Mouse (Mus musculus): Measurements from ENCODE around the gene H2al1a.
"Not testable (repeated sequence)": the region's sequence is repeated elsewhere in the genome, so short reads cannot be mapped to it uniquely, and the experiment has no call there.

Gene H2al1a

DNA sequence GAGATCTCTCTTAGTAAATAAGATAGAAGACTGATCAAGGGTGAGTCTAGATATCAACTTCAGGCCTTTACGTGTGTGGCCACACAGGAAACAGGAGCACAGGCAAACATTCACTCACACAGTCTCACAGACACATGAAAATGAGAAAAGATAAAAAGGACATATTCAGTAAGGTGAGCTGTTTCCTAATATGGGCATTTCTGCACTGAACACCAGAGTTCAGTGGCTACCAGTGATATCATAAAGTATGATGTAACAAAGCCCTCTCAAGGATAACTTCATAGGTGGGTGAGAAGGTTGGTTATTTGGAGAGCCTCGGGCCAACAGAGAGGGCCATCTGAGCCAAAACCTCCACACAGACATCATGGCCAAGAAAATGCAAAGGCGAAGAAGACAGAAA, at the start of gene H2al1a:
Gene H2al1a, plus strand, starts transcription at position 301 of the 400 bp plus-strand sequence.
- not testable (repeated sequence) for DNase-seq

DNA sequence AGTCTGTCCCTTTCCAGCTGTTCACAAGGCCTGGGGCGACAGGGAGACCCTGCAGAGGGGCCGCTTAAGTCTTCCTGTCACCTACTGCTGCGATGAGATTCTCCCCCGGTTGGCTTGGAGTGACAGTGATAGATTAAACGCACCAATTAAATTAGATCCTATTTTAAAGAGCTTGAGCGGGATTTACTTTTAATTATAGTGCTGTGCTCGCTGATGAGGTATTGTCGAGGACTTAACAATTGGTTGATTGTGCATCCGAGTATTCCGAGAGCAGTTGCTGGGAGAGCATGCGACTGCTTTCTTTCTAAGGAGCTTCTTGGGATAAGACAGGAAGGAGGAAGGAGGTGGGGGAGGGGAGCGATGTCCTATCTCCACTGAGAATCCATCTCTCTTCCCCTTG, 48.9 kb upstream of the H2al1a start:
- DNase-seq, result no peak

DNA sequence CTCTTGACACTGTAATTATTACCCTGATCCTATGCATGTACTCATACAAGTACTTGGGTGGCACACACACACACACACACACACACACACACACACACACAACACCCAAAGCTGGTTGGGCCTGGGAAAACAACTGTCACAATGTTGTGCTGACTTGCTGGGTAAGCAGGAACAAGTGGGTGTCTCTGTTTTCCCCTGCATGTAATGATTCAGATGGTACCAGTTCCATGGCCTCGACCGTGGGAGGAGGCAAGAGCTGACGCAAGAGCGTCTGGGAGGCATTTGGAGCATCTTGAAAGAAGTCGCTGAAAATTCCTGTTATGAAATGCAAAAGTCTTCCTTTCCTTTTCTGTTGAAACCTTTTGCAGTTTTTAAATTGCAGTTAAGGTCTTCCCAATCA, 45.0 kb upstream of the H2al1a start:
- DNase-seq, result no peak

DNA sequence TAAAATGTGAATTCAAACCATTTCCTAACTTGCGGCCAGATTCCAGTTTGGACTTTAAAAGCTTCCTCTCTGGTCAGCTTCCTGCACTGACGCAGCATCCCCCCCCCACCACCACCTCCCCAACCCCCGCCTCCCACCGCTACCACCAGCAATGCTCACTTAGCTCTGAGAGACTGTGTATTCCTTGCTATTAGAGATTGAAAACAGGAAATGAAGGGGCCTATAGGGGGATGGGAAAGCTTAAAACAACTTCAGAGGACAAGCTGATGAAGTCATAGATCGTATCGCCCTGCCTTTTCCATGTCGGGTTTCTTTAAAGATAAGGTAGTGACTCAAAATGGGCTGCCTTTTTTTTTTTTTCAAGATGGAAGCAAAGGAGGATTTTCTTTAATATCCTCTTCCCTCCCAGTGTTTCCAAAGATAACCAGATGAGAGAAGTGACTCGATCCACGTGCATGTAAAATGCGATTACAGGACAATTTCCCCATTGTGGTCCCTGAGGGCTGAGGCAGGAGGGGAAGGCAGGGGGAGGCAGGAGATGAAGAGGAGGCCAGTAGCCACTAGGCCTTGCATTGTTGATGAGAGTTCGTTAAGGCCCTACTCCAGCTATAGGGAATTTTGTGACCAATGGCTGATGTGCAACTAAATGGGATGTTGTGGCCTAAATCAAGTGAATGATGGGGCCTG, 44.4 kb upstream of the H2al1a start:
- no peak for DNase-seq

DNA sequence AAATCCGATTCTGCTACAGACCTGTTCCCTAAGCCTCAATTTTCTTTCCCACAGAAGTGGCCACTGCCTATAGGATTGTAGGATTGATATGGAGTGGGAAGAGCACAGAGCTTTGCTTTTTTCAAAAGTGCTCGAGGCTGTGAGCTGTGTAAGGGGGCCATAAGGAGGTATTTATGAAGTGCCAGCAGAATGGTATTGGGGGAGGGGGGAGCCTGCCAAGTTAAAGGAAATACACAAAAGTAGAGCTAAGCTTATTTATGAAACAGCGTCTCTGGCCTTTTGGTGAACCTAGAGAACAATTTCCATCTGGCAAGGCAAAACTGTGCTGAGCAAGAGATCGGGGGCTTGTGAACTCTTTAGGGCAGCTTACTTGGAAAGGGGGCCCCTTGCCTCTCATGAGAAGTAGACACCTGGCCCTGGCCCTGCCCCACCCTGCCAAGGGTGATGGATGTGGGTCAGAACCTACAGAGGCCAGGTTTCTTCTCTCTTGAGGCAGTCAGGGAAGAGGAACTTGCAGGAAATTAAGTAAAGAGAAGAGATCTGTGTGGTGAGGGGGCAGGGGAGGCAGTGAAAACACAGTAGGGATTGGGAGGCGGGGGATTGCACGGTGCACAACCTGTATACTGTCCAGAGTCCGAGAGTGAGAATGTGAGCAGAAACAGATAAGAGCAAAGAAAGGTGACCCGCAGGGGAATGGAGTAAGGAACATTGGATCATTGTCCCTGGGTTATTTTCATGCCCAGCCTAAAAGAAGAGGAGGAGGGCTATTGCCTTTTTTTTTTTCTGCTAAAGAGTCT, 43.3 kb upstream of the H2al1a start:
- DNase-seq, result no peak

DNA sequence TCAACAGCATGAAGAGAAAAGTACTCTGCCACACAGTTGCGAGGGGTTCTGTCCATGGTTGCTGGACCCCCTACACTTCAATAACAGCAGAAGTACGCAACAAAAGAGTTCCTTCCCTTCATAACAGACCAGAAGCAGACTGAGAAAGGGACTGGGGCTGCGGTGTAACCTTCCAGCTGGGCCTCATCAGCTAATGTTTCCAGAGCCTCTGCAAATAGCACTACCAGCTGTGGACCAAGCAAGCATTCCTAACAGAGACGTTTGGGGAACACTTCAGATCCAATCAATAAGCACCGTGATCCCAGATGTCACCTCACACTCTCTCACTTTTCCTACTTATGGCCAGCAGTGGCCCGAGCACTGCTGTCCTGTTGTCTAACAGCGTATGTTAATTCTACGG, 34.1 kb upstream of the H2al1a start:
- no peak for DNase-seq

DNA sequence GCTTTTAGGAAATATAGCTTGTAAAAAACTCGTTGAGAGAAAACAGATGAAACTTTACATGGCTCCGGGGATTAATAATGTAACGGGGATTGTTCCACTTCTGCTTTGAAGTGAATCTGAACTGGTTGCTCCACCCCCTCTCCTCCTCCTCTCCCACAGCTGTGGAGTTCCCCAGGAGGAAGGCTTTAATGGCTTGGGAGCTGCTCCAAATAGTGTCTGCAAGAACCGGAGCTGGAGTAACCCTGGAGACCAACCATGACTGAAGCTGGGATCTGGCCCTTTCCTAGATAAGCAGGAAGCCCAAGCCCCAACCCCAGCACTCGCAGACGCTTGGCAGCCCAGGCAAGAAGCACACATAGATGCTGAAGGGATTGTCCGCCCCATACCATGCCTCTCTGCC, 31.3 kb upstream of the H2al1a start:
- DNase-seq, result peak; percentile 6 to 33

DNA sequence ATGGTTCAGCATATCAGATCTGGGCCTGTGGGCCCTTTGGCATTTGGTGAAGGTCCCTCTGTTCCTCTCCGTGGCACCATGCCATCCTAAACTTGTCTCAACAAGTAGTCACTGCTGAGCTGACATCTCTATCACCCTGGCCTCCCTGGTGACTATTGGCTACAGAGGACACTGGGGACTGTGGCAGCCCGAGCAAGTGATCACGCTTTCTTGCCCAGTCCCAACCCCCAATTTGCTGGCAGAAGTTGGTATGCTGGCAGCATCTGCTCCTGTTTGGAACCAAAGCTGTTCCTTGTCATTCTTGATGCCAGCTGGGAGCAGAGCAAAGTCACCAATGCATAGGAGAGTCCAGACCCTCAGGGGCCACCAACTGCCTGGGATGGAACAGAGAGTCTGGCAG, 30.0 kb upstream of the H2al1a start:
- no peak for DNase-seq

DNA sequence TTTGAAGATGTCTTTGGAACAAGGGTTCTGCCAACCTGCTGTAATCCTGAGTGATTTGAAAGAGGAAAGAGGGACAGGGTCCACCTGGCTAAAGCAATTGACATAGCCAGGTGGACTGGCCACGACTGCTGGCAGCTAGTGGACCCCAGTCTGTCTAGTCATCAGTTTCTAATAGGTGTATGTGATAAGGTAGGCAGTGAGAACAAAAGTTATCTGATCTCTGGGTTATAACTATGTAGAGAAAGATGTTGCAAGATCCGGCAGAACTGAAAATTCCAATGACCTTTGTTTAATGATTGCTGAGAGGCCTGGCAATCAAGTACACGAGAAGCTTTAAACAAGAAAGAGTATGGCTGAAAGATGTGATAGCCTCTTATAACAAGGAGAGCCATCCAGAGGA, 25.9 kb upstream of the H2al1a start:
- no peak for DNase-seq

DNA sequence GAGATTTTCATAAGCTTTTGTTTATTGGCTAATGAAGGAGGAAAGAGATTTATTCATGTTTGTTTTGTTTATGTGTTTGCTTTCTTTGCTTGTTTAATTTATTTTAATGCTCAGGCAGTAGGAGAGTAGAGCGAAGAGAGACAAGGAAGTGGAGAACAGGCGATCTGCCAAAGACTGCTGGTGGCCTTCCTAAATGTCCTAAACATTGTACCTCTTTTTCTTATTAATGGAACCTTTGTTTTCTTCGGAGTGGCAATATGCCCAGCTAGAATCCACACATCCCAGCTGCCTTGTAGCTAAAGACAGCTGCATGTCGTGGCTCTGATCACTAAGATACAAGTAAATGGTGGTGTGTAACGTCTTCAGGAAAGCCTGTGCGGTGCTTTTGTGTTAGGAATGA, 22.0 kb upstream of the H2al1a start:
- DNase-seq, result no peak

DNA sequence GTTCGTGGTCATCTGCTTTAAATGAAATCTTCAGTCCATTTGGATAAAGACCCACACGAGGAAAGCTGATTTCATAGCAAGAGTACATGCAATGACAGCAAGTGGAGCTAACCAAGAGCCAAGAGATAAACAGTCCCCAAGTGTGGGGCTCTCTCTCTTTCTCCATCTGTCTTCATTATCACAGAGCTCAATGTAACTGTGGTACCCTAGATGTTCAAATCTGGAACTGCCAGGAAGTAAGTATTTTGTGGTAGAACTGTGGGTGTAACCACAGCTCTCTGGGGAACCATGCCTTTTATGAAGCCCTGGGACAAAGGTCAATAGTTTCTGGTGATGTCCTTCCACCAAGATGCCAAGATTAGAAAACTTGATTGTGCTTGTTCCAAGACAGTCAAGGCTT, 18.3 kb upstream of the H2al1a start:
- no peak for DNase-seq

DNA sequence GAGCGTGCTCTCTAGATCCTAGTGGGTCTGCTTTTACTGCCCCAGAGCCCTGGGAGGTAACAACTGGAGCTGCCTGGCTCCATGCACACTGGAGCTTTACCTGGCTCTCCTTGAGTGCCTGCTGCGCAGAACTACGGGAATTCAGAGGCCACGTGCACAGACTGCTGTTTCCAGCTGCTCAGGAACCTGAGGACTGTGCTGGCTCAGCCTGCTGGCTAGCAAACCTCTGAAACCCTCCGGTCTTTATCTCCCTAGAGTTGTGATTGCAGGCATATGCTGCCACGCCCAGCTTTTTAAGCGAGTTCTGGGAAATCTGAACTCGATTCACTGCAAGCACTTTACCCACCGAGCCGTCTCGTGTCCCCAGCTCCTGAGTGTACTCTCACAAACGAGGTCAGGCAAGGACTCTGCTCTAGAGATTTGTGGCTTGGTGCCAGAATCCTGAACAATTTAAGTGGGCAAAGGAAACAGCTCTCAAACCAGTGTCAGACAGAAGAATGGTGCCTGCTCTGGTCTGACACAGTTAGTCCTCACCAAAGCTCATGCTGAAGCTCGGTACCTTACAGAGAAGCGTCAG, 10.7 kb upstream of the H2al1a start:
- peak in 1 of 2 experiments; percentile 4 for DNase-seq

DNA sequence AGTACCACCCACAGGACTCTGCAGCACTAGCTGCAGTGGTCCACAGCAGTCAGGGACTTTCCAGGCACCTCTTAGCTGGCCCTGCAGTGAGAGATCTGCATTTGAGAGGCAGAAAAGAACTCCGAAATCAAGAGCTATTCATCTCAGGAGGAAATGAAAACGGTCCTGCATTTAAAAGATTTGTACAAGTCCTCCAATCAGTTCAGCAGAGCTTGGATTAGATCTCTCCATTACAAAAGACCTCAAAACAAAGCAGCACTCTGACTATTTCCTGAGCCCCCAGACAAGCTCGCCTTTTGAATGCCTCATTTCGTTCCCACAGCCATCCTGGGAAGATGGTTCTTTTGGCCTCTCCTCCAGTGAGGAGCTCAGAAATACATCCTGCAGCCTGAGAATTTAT, 9.8 kb upstream of the H2al1a start:
- DNase-seq, result no peak

DNA sequence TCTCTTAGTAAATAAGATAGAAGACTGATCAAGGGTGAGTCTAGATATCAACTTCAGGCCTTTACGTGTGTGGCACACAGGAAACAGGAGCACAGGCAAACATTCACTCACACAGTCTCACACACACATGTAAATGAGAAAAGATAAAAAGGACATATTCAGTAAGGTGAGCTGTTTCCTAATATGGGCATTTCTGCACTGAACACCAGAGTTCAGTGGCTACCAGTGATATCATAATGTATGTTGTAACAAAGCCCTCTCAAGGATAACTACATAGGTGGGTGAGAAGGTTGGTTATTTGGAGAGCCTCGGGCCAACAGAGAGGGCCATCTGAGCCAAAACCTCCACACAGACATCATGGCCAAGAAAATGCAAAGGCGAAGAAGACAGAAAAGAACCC, 3.1 kb downstream of the H2al1a start, which contains the start of gene H2al1b:
Gene H2al1b, plus strand, starts transcription at position 301 of the 400 bp plus-strand sequence.
- not testable (repeated sequence) for DNase-seq

DNA sequence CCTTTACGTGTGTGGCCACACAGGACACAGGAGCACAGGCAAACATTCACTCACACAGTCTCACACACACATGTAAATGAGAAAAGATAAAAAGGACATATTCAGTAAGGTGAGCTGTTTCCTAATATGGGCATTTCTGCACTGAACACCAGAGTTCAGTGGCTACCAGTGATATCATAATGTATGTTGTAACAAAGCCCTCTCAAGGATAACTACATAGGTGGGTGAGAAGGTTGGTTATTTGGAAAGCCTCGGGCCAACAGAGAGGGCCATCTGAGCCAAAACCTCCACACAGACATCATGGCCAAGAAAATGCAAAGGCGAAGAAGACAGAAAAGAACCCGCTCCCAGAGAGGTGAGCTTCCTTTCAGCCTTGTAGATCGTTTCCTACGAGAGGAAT, 6.3 kb downstream of the H2al1a start, which contains the start of gene H2al1c:
Gene H2al1c, plus strand, starts transcription at position 301 of the 400 bp plus-strand sequence.
- DNase-seq, result not testable (repeated sequence)

DNA sequence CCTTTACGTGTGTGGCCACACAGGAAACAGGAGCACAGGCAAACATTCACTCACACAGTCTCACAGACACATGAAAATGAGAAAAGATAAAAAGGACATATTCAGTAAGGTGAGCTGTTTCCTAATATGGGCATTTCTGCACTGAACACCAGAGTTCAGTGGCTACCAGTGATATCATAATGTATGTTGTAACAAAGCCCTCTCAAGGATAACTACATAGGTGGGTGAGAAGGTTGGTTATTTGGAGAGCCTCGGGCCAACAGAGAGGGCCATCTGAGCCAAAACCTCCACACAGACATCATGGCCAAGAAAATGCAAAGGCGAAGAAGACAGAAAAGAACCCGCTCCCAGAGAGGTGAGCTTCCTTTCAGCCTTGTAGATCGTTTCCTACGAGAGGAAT, 9.5 kb downstream of the H2al1a start, which contains the start of gene H2al1d:
Gene H2al1d, plus strand, starts transcription at position 301 of the 400 bp plus-strand sequence.
- DNase-seq, result not testable (repeated sequence)

DNA sequence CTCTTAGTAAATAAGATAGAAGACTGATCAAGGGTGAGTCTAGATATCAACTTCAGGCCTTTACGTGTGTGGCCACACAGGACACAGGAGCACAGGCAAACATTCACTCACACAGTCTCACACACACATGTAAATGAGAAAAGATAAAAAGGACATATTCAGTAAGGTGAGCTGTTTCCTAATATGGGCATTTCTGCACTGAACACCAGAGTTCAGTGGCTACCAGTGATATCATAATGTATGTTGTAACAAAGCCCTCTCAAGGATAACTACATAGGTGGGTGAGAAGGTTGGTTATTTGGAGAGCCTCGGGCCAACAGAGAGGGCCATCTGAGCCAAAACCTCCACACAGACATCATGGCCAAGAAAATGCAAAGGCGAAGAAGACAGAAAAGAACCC, 12.6 kb downstream of the H2al1a start, which contains the start of gene H2al1e:
Gene H2al1e, plus strand, starts transcription at position 301 of the 400 bp plus-strand sequence.
- DNase-seq, result not testable (repeated sequence)

DNA sequence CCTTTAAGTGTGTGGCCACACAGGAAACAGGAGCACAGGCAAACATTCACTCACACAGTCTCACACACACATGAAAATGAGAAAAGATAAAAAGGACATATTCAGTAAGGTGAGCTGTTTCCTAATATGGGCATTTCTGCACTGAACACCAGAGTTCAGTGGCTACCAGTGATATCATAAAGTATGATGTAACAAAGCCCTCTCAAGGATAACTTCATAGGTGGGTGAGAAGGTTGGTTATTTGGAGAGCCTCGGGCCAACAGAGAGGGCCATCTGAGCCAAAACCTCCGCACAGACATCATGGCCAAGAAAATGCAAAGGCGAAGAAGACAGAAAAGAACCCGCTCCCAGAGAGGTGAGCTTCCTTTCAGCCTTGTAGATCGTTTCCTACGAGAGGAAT, 15.8 kb downstream of the H2al1a start, which contains the start of gene H2al1f:
Gene H2al1f, plus strand, starts transcription at position 301 of the 400 bp plus-strand sequence.
- not testable (repeated sequence) for DNase-seq

DNA sequence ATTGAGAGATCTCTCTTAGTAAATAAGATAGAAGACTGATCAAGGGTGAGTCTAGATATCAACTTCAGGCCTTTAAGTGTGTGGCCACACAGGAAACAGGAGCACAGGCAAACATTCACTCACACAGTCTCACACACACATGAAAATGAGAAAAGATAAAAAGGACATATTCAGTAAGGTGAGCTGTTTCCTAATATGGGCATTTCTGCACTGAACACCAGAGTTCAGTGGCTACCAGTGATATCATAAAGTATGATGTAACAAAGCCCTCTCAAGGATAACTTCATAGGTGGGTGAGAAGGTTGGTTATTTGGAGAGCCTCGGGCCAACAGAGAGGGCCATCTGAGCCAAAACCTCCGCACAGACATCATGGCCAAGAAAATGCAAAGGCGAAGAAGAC, 18.9 kb downstream of the H2al1a start, which contains the start of gene H2al1g:
Gene H2al1g, plus strand, starts transcription at position 301 of the 400 bp plus-strand sequence.
- DNase-seq, result not testable (repeated sequence)

DNA sequence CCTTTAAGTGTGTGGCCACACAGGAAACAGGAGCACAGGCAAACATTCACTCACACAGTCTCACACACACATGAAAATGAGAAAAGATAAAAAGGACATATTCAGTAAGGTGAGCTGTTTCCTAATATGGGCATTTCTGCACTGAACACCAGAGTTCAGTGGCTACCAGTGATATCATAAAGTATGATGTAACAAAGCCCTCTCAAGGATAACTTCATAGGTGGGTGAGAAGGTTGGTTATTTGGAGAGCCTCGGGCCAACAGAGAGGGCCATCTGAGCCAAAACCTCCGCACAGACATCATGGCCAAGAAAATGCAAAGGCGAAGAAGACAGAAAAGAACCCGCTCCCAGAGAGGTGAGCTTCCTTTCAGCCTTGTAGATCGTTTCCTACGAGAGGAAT, 22.1 kb downstream of the H2al1a start, which contains the start of gene H2al1h:
Gene H2al1h, plus strand, starts transcription at position 301 of the 400 bp plus-strand sequence.
- DNase-seq, result not testable (repeated sequence)

DNA sequence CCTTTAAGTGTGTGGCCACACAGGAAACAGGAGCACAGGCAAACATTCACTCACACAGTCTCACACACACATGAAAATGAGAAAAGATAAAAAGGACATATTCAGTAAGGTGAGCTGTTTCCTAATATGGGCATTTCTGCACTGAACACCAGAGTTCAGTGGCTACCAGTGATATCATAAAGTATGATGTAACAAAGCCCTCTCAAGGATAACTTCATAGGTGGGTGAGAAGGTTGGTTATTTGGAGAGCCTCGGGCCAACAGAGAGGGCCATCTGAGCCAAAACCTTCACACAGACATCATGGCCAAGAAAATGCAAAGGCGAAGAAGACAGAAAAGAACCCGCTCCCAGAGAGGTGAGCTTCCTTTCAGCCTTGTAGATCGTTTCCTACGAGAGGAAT, 25.3 kb downstream of the H2al1a start, which contains the start of gene H2al1i:
Gene H2al1i, plus strand, starts transcription at position 301 of the 400 bp plus-strand sequence.
- DNase-seq, result not testable (repeated sequence)

DNA sequence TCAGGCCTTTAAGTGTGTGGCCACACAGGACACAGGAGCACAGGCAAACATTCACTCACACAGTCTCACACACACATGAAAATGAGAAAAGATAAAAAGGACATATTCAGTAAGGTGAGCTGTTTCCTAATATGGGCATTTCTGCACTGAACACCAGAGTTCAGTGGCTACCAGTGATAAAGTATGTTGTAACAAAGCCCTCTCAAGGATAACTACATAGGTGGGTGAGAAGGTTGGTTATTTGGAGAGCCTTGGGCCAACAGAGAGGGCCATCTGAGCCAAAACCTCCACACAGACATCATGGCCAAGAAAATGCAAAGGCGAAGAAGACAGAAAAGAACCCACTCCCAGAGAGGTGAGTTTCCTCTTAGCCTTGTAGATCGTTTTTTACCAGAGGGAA, 28.5 kb downstream of the H2al1a start, which contains the start of gene H2al1j:
Gene H2al1j, plus strand, starts transcription at position 301 of the 400 bp plus-strand sequence.
- not testable (repeated sequence) for DNase-seq

DNA sequence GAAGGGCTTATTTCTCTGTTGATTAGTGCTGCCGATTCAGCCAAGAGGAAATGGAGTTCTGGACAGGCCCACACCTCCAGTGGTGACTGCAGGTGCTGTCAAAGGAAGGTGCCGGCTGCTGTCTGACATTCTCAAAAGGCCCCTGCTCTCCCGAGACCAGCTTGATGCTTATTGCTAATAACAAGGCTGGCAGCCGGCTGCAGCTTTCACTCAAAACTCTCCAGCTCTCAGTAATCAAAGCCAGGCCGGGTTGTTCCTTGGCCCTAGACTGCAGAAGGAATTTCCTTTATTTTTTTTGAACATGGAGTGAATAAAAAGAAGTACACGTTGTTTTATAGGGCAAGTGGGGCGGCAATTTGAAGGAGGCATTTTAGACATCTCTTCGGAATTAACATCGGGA, 46.7 kb downstream of the H2al1a start:
- no peak for DNase-seq

All from kidney, adult 8-10 months (tissue).